Mouse (Mus musculus) lung, postnatal 14 days (tissue): ENCODE results near the gene Hydin.
A peak's percentile ranks its signal among the peaks of the same experiment; 100 is the strongest.
"Not testable (repeated sequence)": the region's sequence is repeated elsewhere in the genome, so short reads cannot be mapped to it uniquely, and the experiment has no call there.

ENCODE experiments used
- DNase-seq: peaks from one replicate; pipeline ENCODE4 v3.0.0; 2021

Hydin gene

GRCm38 (mm10) chr8:110530008-110530762 lies 263.4 kb downstream of the Hydin start:
- no peak for DNase-seq

- no peak for DNase-seq
Observed at GRCm38 (mm10) chr8:110533781-110534180, 267.0 kb downstream of the Hydin start.

- DNase-seq: no peak
Observed at GRCm38 (mm10) chr8:110537849-110538248, 271.1 kb downstream of the Hydin start.

GRCm38 (mm10) chr8:110550343-110550742 lies 283.6 kb downstream of the Hydin start:
- no peak for DNase-seq

GRCm38 (mm10) chr8:110552111-110552510 lies 285.3 kb downstream of the Hydin start:
- not testable (repeated sequence) for DNase-seq

GRCm38 (mm10) chr8:110592641-110593040 lies 325.9 kb downstream of the Hydin start:
- DNase-seq: no peak

GRCm38 (mm10) chr8:110594164-110594563 lies 327.4 kb downstream of the Hydin start:
- DNase-seq: no peak

GRCm38 (mm10) chr8:110604556-110604955 lies 337.8 kb downstream of the Hydin start:
- DNase-seq: peak; percentile 51

GRCm38 (mm10) chr8:110605401-110606015 lies 338.7 kb downstream of the Hydin start:
- DNase-seq: no peak

GRCm38 (mm10) chr8:110615730-110616129 lies 349.0 kb downstream of the Hydin start:
- DNase-seq: no peak

- no peak for DNase-seq
Observed at GRCm38 (mm10) chr8:110617801-110618358, 351.1 kb downstream of the Hydin start.

GRCm38 (mm10) chr8:110618391-110619207 lies 351.8 kb downstream of the Hydin start, which contains the start of gene Vac14:
Gene Vac14, plus strand, starts transcription at chr8:110618585.
- DNase-seq: peak; percentile 98

GRCm38 (mm10) chr8:110619208-110619574 lies 352.4 kb downstream of the Hydin start:
- no peak for DNase-seq

- no peak for DNase-seq
Observed at GRCm38 (mm10) chr8:110619919-110620318, 353.1 kb downstream of the Hydin start.

- DNase-seq: no peak
Observed at GRCm38 (mm10) chr8:110626431-110626830, 359.7 kb downstream of the Hydin start.

- DNase-seq: peak; percentile 71
Observed at GRCm38 (mm10) chr8:110629245-110630063, 362.7 kb downstream of the Hydin start.

- DNase-seq: no peak
Observed at GRCm38 (mm10) chr8:110630079-110630478, 363.3 kb downstream of the Hydin start.

GRCm38 (mm10) chr8:110630571-110631071 lies 363.8 kb downstream of the Hydin start:
- peak; percentile 30 for DNase-seq

GRCm38 (mm10) chr8:110631201-110631600 lies 364.4 kb downstream of the Hydin start:
- no peak for DNase-seq

- no peak for DNase-seq
Observed at GRCm38 (mm10) chr8:110633814-110634213, 367.0 kb downstream of the Hydin start.

GRCm38 (mm10) chr8:110636182-110636581 lies 369.4 kb downstream of the Hydin start:
- no peak for DNase-seq

- no peak for DNase-seq
Observed at GRCm38 (mm10) chr8:110642331-110642730, 375.6 kb downstream of the Hydin start.
